Mouse (Mus musculus) MEL (cell line): ENCODE results near the gene Sh3rf1. TPM values are rescaled to one million over a fixed set of nuclear protein-coding genes. Genes with fewer than 3 reads are reported as not detected.

Experiments used
- DNase-seq: peaks from one replicate; pipeline ENCODE4 v3.0.0; 2011; ENCODE audit warnings: low read depth, low spot score
- H3K27ac ChIP-seq: 2 replicates; pipeline ENCODE4 v1.5.1; 2012; ENCODE audit warnings: low read depth, mild to moderate bottlenecking, control low read depth, low read length, moderate library complexity; ENCODE audit not compliant: control insufficient read depth
- H3K27me3 ChIP-seq, 2 experiments: fragments of 150-350 bp in 1 of 2; sonication (generic) in 1 of 2; 2 replicates each; pipeline ENCODE4 v1.6.1; 2012; ENCODE audit warnings: low read length in 2 of 2, mild to moderate bottlenecking in 2 of 2, improper control_type of control experiment in 1 of 2, moderate library complexity in 1 of 2; ENCODE audit not compliant: insufficient read depth in 2 of 2, control insufficient read depth in 1 of 2
- H3K36me3 ChIP-seq, 2 experiments: 2 replicates each; pipeline ENCODE4 v1.6.1; 2012 to 2014; ENCODE audit warnings: low read length in 2 of 2, improper control_type of control experiment in 1 of 2, inconsistent platforms in 1 of 2, mild to moderate bottlenecking in 1 of 2; ENCODE audit not compliant: insufficient read depth in 2 of 2, control insufficient read depth in 1 of 2
- H3K4me1 ChIP-seq, 2 experiments: fragments of 150-350 bp in 1 of 2; sonication (generic) in 1 of 2; 2 replicates each; pipeline ENCODE4 v1.6.1; 2012; ENCODE audit warnings: low read length in 2 of 2, improper control_type of control experiment in 1 of 2, mild to moderate bottlenecking in 1 of 2; ENCODE audit not compliant: insufficient read depth in 2 of 2, control insufficient read depth in 1 of 2
- H3K4me3 ChIP-seq, 2 experiments: fragments of 150-350 bp in 1 of 2; sonication (generic) in 1 of 2; 2 replicates each; pipeline ENCODE4 v1.5.1; 2012; ENCODE audit warnings: low read depth in 2 of 2, low read length in 2 of 2, mild to moderate bottlenecking in 2 of 2, moderate library complexity in 2 of 2, control low read depth in 1 of 2, improper control_type of control experiment in 1 of 2; ENCODE audit not compliant: control insufficient read depth in 1 of 2, insufficient read depth in 1 of 2
- H3K79me2 ChIP-seq: 2 replicates; pipeline ENCODE4 v1.6.1; 2012; ENCODE audit warnings: mild to moderate bottlenecking, low read length, moderate library complexity; ENCODE audit not compliant: control insufficient read depth, poor library complexity, insufficient read depth
- H3K9ac ChIP-seq: 2 replicates; pipeline ENCODE4 v1.6.1; 2012; ENCODE audit warnings: low read depth, mild to moderate bottlenecking, control low read depth, low read length, moderate library complexity; ENCODE audit not compliant: control insufficient read depth, poor library complexity, severe bottlenecking
- H3K9me3 ChIP-seq: fragments of 150-350 bp; sonication (generic); replicated peaks from 2 replicates; pipeline ENCODE4 v1.6.1; 2012; ENCODE audit warnings: mild to moderate bottlenecking, low read length, improper control_type of control experiment, moderate library complexity; ENCODE audit not compliant: insufficient read depth
- BHLHE40 ChIP-seq: IDR thresholded peaks from 2 replicates; pipeline ENCODE4 v1.6.1; 2012; ENCODE audit warnings: low read depth, mild to moderate bottlenecking, inconsistent platforms, low read length, improper control_type of control experiment, borderline replicate concordance
- CHD1 ChIP-seq: IDR thresholded peaks from 2 replicates; pipeline ENCODE4 v1.6.1; 2012; ENCODE audit warnings: low read depth, mild to moderate bottlenecking, inconsistent platforms, low read length, improper control_type of control experiment
- CHD2 ChIP-seq: IDR thresholded peaks from 2 replicates; pipeline ENCODE4 v1.6.1; 2011; ENCODE audit warnings: low read length, improper control_type of control experiment
- E2F4 ChIP-seq: IDR thresholded peaks from 2 replicates; pipeline ENCODE4 v1.6.1; 2011; ENCODE audit warnings: low read depth, low read length, improper control_type of control experiment, borderline replicate concordance
- EP300 ChIP-seq, 2 experiments: IDR thresholded peaks; 2 replicates each; pipeline ENCODE4 v1.6.1; 2011; ENCODE audit warnings: improper control_type of control experiment in 2 of 2, low read length in 2 of 2, low read depth in 1 of 2, mild to moderate bottlenecking in 1 of 2
- ETS1 ChIP-seq: IDR thresholded peaks from 2 replicates; pipeline ENCODE4 v1.6.1; 2012; ENCODE audit warnings: low read depth, mild to moderate bottlenecking, inconsistent platforms, low read length, improper control_type of control experiment, moderate library complexity
- GABPA ChIP-seq: IDR thresholded peaks from 2 replicates; pipeline ENCODE4 v1.6.1; 2012; ENCODE audit warnings: low read depth, mild to moderate bottlenecking, inconsistent platforms, low read length, improper control_type of control experiment, moderate library complexity
- JUND ChIP-seq: IDR thresholded peaks from 2 replicates; pipeline ENCODE4 v1.6.1; 2011; ENCODE audit warnings: low read depth, mild to moderate bottlenecking, improper control_type of control experiment, low read length
- KAT2A ChIP-seq: conservative IDR thresholded peaks from 2 replicates; pipeline ENCODE4 v1.6.1; 2012; ENCODE audit warnings: low read depth, low read length, improper control_type of control experiment, inconsistent platforms
- MYC ChIP-seq: IDR thresholded peaks from 2 replicates; pipeline ENCODE4 v1.6.1; 2011; ENCODE audit warnings: low read depth, mild to moderate bottlenecking, low read length, improper control_type of control experiment, moderate library complexity
- NRF1 ChIP-seq: IDR thresholded peaks from 2 replicates; pipeline ENCODE4 v1.6.1; 2014; ENCODE audit warnings: low read depth, mild to moderate bottlenecking, inconsistent platforms, low read length, improper control_type of control experiment, moderate library complexity; ENCODE audit not compliant: poor library complexity, insufficient read depth, severe bottlenecking
- POLR2A ChIP-seq, 2 experiments: IDR thresholded peaks; 2 replicates each; pipeline ENCODE4 v1.6.1; 2011 to 2012; ENCODE audit warnings: low read length in 2 of 2, mild to moderate bottlenecking in 2 of 2, control low read depth in 1 of 2, improper control_type of control experiment in 1 of 2, low read depth in 1 of 2, moderate library complexity in 1 of 2; ENCODE audit not compliant: control insufficient read depth in 1 of 2, insufficient read depth in 1 of 2, poor library complexity in 1 of 2
- POLR2AphosphoS2 ChIP-seq: IDR thresholded peaks from 2 replicates; pipeline ENCODE4 v1.6.1; 2011; ENCODE audit warnings: low read length, improper control_type of control experiment
- POLR2AphosphoS5 ChIP-seq: IDR thresholded peaks from 2 replicates; pipeline ENCODE4 v1.6.1; 2012; ENCODE audit warnings: low read depth, borderline replicate concordance, mild to moderate bottlenecking, inconsistent platforms, low read length, moderate library complexity, mixed read lengths
- TAL1 ChIP-seq: IDR thresholded peaks from 2 replicates; pipeline ENCODE4 v1.6.1; 2012; ENCODE audit warnings: mild to moderate bottlenecking, inconsistent platforms, low read length, moderate library complexity, mixed read lengths
- TBP ChIP-seq: IDR thresholded peaks from 2 replicates; pipeline ENCODE4 v1.8.0; 2011; ENCODE audit warnings: low read depth, low read length, improper control_type of control experiment
- USF2 ChIP-seq, 2 experiments: IDR thresholded peaks; 2 replicates each; pipeline ENCODE4 v1.6.1; 2011 to 2012; ENCODE audit warnings: improper control_type of control experiment in 2 of 2, low read length in 2 of 2, borderline replicate concordance in 1 of 2, inconsistent platforms in 1 of 2, low read depth in 1 of 2, mild to moderate bottlenecking in 1 of 2; ENCODE audit not compliant: insufficient read depth in 1 of 2
- ZKSCAN1 ChIP-seq: IDR thresholded peaks from 2 replicates; pipeline ENCODE4 v1.6.1; 2012; ENCODE audit warnings: low read depth, mild to moderate bottlenecking, inconsistent platforms, low read length, improper control_type of control experiment, moderate library complexity
- polyA plus RNA-seq, 2 experiments: library from polyadenylated mRNA; stranded (reverse) in 1 of 2; unstranded in 1 of 2; fragments of >175 nt in 1 of 2; fragments of >200 nt in 1 of 2; gene quantifications; 2 replicates each; pipeline versions ENCODE4 v1.2.1 to v1.2.4; 2012; ENCODE audit warnings: low replicate concordance in 2 of 2, low read depth in 1 of 2; ENCODE audit not compliant: insufficient read length in 2 of 2, insufficient read depth in 1 of 2, missing spikeins in 1 of 2
- total RNA-seq: library from RNA; depleted of rRNA; stranded (reverse); fragments of 300-350 nt; gene quantifications from 2 replicates; pipeline ENCODE4 v1.2.3, GENCODE M21; 2012

The Sh3rf1 gene
- total and polyA plus RNA-seq, 3 experiments = 1.5 to 5.9 TPM; not detected in 1

- Histone ChIP-seq H3K9ac (no peak overlapping the region), H3K79me2 (no peaks in the 10 kb centered on the region), H3K36me3 (peaks cover 0 to 8% of the 10 kb centered on the region in 2 experiments; a peak in 2 of 4 replicates), H3K4me1 (peaks cover 4 to 6% of the 10 kb centered on the region in 2 experiments; a peak in 1 of 4 replicates), H3K27me3 (no peaks in the 10 kb centered on the region), H3K9me3 (no peaks in the 10 kb centered on the region), H3K27ac (no peak overlapping the region), H3K4me3 (no peak overlapping the region)
- TF ChIP-seq MYC = no peak
- no peak for TF ChIP-seq CHD2
- no peak for TF ChIP-seq POLR2AphosphoS2
- no peak for TF ChIP-seq USF2 (IDR thresholded peaks at IDR 0.05; ENCODE audit: borderline replicate concordance in 1 of 2, insufficient read depth in 1 of 2, low read depth in 1 of 2, low read length in 2 of 2)
- no peak for DNase-seq
Measured at GRCm38 (mm10) chr8:61325014-61325715, 101.5 kb downstream of the Sh3rf1 start.

- Histone ChIP-seq H3K4me1 (peaks cover 4 to 6% of the 10 kb centered on the region in 2 experiments; a peak in 2 of 4 replicates), H3K9me3 (no peaks in the 10 kb centered on the region), H3K4me3 (no peak overlapping the region), H3K79me2 (no peaks in the 10 kb centered on the region), H3K36me3 (peaks cover 0 to 8% of the 10 kb centered on the region in 2 experiments; a peak in 2 of 4 replicates), H3K27ac (no peak overlapping the region), H3K9ac (no peak overlapping the region), H3K27me3 (no peaks in the 10 kb centered on the region)
- TF ChIP-seq NRF1 (no peak), TAL1 (no peak), USF2 (IDR thresholded peaks at IDR 0.05; ENCODE audit: borderline replicate concordance in 1 of 2, insufficient read depth in 1 of 2, low read depth in 1 of 2, low read length in 2 of 2) (no peak), CHD2 (no peak), TBP (no peak), BHLHE40 (no peak), KAT2A (no peak), JUND (no peak), ETS1 (no peak), E2F4 (no peak), EP300 (IDR thresholded peaks at IDR 0.05; ENCODE audit: low read depth in 1 of 2, low read length in 2 of 2) (no peak), CHD1 (no peak), GABPA (no peak), POLR2AphosphoS5 (no peak), ZKSCAN1 (no peak), POLR2A (IDR thresholded peaks at IDR 0.05; ENCODE audit: control insufficient read depth in 1 of 2, insufficient read depth in 1 of 2, low read depth in 1 of 2, low read length in 2 of 2, poor library complexity in 1 of 2) (no peak)
- no peak for DNase-seq
Measured at GRCm38 (mm10) chr8:61326281-61326680, 102.6 kb downstream of the Sh3rf1 start.
